In the genomic region with DNA sequence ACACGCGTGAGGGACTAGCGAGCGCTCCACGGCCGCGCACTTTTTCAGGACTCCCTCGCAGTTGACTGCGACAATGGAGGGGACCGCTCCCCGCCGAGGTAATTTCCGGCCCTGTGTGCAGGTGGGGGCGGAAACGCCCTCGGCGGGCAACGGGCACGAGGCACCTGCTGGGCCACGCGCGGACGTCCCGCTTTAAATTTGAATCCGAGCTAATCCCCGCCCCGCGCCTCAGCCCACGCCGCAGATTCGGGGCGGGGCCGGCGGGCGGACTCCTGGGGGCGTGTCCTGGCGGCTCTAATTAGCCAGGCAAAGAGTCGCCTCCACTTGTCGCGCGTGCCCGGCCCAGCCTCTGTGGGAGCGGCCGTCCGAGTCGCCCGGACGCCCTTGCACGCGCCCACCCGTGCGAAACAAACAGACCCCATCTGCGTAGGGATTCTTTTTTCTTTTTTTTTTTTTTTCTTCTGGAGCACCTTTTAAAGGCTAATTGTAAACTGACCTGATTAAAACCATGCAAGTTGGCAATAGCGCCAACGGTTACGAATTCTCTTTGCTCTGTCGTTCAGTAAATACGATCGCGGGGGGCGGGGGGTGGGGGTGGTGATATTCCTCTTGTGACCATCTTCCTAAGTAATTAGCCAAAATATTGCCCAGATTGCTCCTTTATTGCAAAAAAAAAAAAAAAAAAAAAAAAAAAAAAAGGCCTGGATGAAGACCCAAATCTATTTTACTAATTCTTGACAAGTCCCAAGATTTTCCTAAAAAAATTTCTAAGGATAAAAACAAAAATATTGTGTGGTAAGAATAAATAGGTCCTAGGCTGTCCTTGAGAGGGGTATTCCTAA, we compare ENCODE assay signal across 8 mouse cellular contexts. TPM values are rescaled to one million over a fixed set of nuclear protein-coding genes. Genes with fewer than 3 reads are reported as not detected.
DNase-seq lines count a peak whose midpoint lies in the region; ATAC-seq lines count a peak whose summit lies in the region.

No protein-coding gene starts in this region.

- no peaks in the 10 kb centered on the region for H3K9me3 ChIP-seq in hindbrain, embryonic 15.5 days

- no peaks in the 10 kb centered on the region for H3K36me3 ChIP-seq in hindbrain, embryonic 15.5 days

- peak; percentile 98 for DNase-seq in ZHBTc4 (ENCODE audit: low read depth, low spot score)
- DNase-seq in cerebellum, postnatal 36 days: peak; percentile 94 to 96
- peak; percentile 90 to 91 for DNase-seq in frontal cortex, postnatal 36 days (ENCODE audit: low spot score in 2 of 2)
- DNase-seq in left cerebral cortex, adult 11 months (ENCODE audit: low spot score): peak; percentile 86
- DNase-seq in lung, postnatal 36 days: peak; percentile 96
- DNase-seq in retina, postnatal 7 days (ENCODE audit: low read depth, low spot score): peak; percentile 90
- DNase-seq in urinary bladder, adult 18-20 months (ENCODE audit: low spot score in 2 of 2): peak; percentile 91

- WGBS in hindbrain, embryonic 15.5 days: under 1% methylated on average over 61 of the region's 61 CpGs

- peak overlapping the region; percentile 76 for H3K27ac ChIP-seq in hindbrain, embryonic 15.5 days (replicated peaks)

- peak; percentile 85 for ATAC-seq in hindbrain, embryonic 15.5 days (ENCODE audit: low FRiP score, low read depth)

- H3K4me1 ChIP-seq in hindbrain, embryonic 15.5 days (replicated peaks): peaks cover 28% of the 10 kb centered on the region

- H3K4me2 ChIP-seq in hindbrain, embryonic 15.5 days: peak overlapping the region; percentile 57

- H3K4me3 ChIP-seq in hindbrain, embryonic 15.5 days: peak overlapping the region; percentile 98

- H3K9ac ChIP-seq in hindbrain, embryonic 15.5 days: peak overlapping the region; percentile 33

- no peaks in the 10 kb centered on the region for H3K27me3 ChIP-seq in hindbrain, embryonic 15.5 days

RNA-seq across cellular contexts. Expression of gene Pou2f1, which starts 0.9 kb away (rescaled TPM):
- polyA plus RNA-seq in hindbrain, embryonic 15.5 days (2015; fragmentation: Nextera tagmentation; extraction: Ambion mirVana): 16.6 and 17.3 TPM in 2 replicates

Comparison
In these comparisons a context has a peak if more than half of its experiments do, and no peak if none do; other contexts are left out.
1. Peak in every context shown above with its lines: DNase-seq, ATAC-seq, H3K4me3 ChIP-seq and H3K27ac ChIP-seq.